Mouse (Mus musculus) liver, embryonic 14.5 days (tissue): ENCODE measurements around the gene 4930507D05Rik. TPM values are rescaled to one million over a fixed set of nuclear protein-coding genes. Genes with fewer than 3 reads are reported as not detected.
A peak's percentile ranks its signal among the peaks of the same experiment; 100 is the strongest.
"Not testable (repeated sequence)": the region's sequence is repeated elsewhere in the genome, so short reads cannot be mapped to it uniquely, and the experiment has no call there.

Experiments used
- ATAC-seq: fragments of 200-750 bp; cut with Nextera tagmentation; 2 replicates; pipeline ENCODE4 v1.8.0; 2017; ENCODE audit warnings: moderate number of reproducible peaks, mild to moderate bottlenecking, moderate library complexity; ENCODE audit not compliant: insufficient read depth
- DNase-seq, 3 experiments: peaks; one replicate each; pipeline ENCODE4 v3.0.0-alpha.2; 2012 to 2013; ENCODE audit warnings: low read depth in 3 of 3, low spot score in 3 of 3
- H3K27ac ChIP-seq: fragments of 300-500 bp; sonication (generic); 2 replicates; pipeline ENCODE4 v1.5.1; 2014; ENCODE audit warnings: moderate library complexity, mild to moderate bottlenecking, control low read depth, inconsistent platforms
- H3K27me3 ChIP-seq: fragments of 300-500 bp; sonication (generic); 2 replicates; pipeline ENCODE4 v1.6.1; 2014; ENCODE audit warnings: mild to moderate bottlenecking, low read length, moderate library complexity; ENCODE audit not compliant: control insufficient read depth, insufficient read depth
- H3K36me3 ChIP-seq: fragments of 300-500 bp; sonication (generic); replicated peaks from 2 replicates; pipeline ENCODE4 v1.6.1; 2014; ENCODE audit warnings: low read depth; ENCODE audit not compliant: control insufficient read depth, insufficient read depth
- H3K4me1 ChIP-seq, 2 experiments: fragments of 200-500 bp in 1 of 2; fragments of 300-500 bp in 1 of 2; sonication (generic) in 1 of 2; replicated peaks; 2 replicates each; pipeline ENCODE4 v1.6.1; 2012 to 2014; ENCODE audit warnings: antibody characterized with exemption in 1 of 2, inconsistent platforms in 1 of 2, low read length in 1 of 2; ENCODE audit not compliant: control insufficient read depth in 2 of 2, insufficient read depth in 2 of 2
- H3K4me2 ChIP-seq: fragments of 300-500 bp; sonication (generic); 2 replicates; pipeline ENCODE4 v1.6.1; 2014; ENCODE audit warnings: low read depth, mild to moderate bottlenecking, control low read depth, moderate library complexity
- H3K4me3 ChIP-seq, 2 experiments: fragments of 200-500 bp in 1 of 2; fragments of 300-500 bp in 1 of 2; sonication (generic) in 1 of 2; 2 replicates each; pipeline ENCODE4 v1.5.1; 2012 to 2014; ENCODE audit warnings: low read depth in 2 of 2, low read length in 2 of 2, mild to moderate bottlenecking in 2 of 2, control low read depth in 1 of 2, inconsistent platforms in 1 of 2, moderate library complexity in 1 of 2; ENCODE audit not compliant: insufficient read depth in 1 of 2
- H3K9ac ChIP-seq: fragments of 300-500 bp; sonication (generic); replicated peaks from 2 replicates; pipeline ENCODE4 v1.6.1; 2014; ENCODE audit warnings: mild to moderate bottlenecking, control low read depth, moderate library complexity
- H3K9me3 ChIP-seq: fragments of 300-500 bp; sonication (generic); 2 replicates; pipeline ENCODE4 v1.6.1; 2016; ENCODE audit warnings: low read length, mixed read lengths; ENCODE audit not compliant: control insufficient read depth
- CTCF ChIP-seq: IDR thresholded peaks from 2 replicates; pipeline ENCODE4 v1.5.1; 2016; ENCODE audit warnings: antibody characterized with exemption, low read depth, control low read depth
- EP300 ChIP-seq: IDR thresholded peaks from 2 replicates; pipeline ENCODE4 v1.6.1; 2016; ENCODE audit warnings: antibody characterized with exemption, low read depth
- WGBS: fragments of 180-500 bp; shearing (Covaris S2); extraction: QIAGEN DNeasy Blood & Tissue Kit; methylation state at CpG from one replicate; pipeline ENCODE4 v1.1.7; 2014; ENCODE audit not compliant: insufficient replicate concordance; 5-methylcytosine and 5-hydroxymethylcytosine counted together
- polyA plus RNA-seq, 2 experiments: library from polyadenylated mRNA; depleted of rRNA in 1 of 2; stranded (reverse) in 1 of 2; unstranded in 1 of 2; fragments of >200 nt; fragmentation: Nextera tagmentation in 1 of 2; extraction: Ambion mirVana in 1 of 2; gene quantifications; 2 replicates each; pipeline versions ENCODE4 v1.2.1 to v1.2.3; 2012 to 2014

Gene 4930507D05Rik
- polyA plus RNA-seq, 2 experiments, result 0.11 to 0.25 TPM

DNA sequence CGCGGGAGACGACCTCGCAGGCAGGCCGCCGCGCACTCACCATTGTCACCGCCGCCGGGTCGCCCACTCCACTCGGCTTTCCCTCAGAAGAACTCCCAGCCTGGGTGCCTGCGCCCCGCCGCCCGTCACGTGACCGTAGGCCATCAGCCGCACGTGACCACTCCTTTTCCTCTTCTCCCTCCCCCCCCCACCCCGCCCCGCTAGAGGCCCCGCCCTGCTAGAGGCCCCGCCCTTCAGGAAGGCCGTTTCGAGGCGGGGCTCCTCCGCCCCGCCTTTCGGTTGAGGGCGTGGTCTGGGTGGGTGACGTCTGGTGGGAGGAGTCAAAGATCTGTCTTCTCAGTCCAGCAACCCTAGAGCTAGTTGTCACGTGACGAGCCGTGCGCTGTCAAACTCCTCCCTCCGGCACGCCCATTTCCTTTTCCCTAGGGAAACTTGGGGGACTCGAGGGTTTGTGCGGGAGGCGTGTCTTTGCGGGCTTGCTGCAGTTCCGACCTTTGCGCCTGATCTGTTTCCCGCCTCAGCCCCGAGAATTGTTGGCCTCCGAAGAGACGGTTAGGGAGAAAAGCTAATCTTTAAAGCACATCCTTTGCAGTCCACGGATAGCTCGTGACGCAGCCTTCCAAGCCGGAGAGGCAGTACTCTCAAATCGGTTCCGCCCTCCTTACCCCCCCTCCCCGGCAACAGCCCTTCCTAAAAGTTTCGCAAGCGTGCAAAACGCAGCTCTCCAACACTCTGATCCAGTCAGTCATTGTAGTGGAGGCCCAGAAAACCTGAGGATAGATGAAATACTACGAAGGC is 37.5 kb downstream of the 4930507D05Rik start, which contains the start of gene Vps26a:
Gene Vps26a, minus strand, starts transcription at position 188 of the 798 bp plus-strand sequence.
- DNase-seq (peak; percentile 94 to 97 (median 95)), ATAC-seq (peak; percentile 80)
- peak within 1 kb of the TSS; percentile 88 to 97 for H3K4me3 ChIP-seq
- H3K4me1 ChIP-seq, result peaks cover 14 to 23% of the 10 kb centered on the region in 2 experiments
- H3K36me3 ChIP-seq, result no peaks in the 10 kb centered on the region
- H3K4me2 ChIP-seq, result peak within 1 kb of the TSS; percentile 90
- H3K9me3 ChIP-seq, result no peaks in the 10 kb centered on the region
- peak within 1 kb of the TSS; percentile 93 for H3K9ac ChIP-seq
- H3K27ac ChIP-seq, result peak within 1 kb of the TSS; percentile 67
- TF ChIP-seq EP300 (peak; percentile 43; the same call in 1 of the 2 replicates), CTCF (no peak)
- no peaks in the 10 kb centered on the region for H3K27me3 ChIP-seq
- under 1% methylated on average over 42 of the region's 59 CpGs for WGBS

GRCm38 (mm10) chr10:62488266-62488665 is 39.0 kb downstream of the 4930507D05Rik start:
- DNase-seq (no peak), ATAC-seq (no peak)
- Histone ChIP-seq H3K4me1 (peaks cover 14 to 23% of the 10 kb centered on the region in 2 experiments), H3K9me3 (no peaks in the 10 kb centered on the region), H3K4me2 (no peak overlapping the region), H3K27me3 (no peaks in the 10 kb centered on the region), H3K27ac (no peak overlapping the region), H3K9ac (no peak overlapping the region), H3K4me3 (no peak overlapping the region), H3K36me3 (no peaks in the 10 kb centered on the region)
- TF ChIP-seq CTCF (peak; percentile 75), EP300 (no peak)
- 5% methylated on average over 1 of the region's 1 CpGs for WGBS

DNA sequence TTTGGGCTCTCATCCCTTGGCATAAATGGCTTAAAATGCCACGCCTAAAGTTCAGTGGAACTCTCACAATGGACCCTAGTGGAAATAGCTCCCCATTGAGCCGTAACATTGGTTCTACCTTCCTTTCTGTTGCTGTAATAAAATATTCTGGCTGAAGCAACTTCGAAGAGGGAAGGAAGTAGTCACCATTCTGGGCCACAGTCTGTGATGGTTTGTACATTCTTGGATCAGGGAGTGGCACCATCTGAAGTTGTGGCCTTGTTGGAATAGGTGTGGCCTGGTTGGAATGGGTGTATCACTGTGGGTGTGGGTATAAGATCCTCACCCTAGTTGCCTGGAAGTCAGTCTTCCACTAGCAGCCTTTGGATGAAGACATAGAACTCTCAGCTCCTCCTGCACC is 42.4 kb downstream of the 4930507D05Rik start:
- not testable (repeated sequence) for H3K36me3 ChIP-seq, ATAC-seq, H3K9ac ChIP-seq, H3K9me3 ChIP-seq, H3K27me3 ChIP-seq, H3K4me2 ChIP-seq, H3K4me3 ChIP-seq, H3K27ac ChIP-seq, DNase-seq
- 72% methylated on average over 3 of the region's 3 CpGs for WGBS
- peaks cover 8 to 13% of the 10 kb centered on the region in 2 experiments for H3K4me1 ChIP-seq

- WGBS, result 21% methylated on average over 15 of the region's 15 CpGs
- no peak overlapping the region for H3K27ac ChIP-seq
- H3K9ac ChIP-seq, result no peak overlapping the region
- DNase-seq, result peak in 1 of 3 experiments; percentile 68
- no peaks in the 10 kb centered on the region for H3K27me3 ChIP-seq
- H3K36me3 ChIP-seq, result no peaks in the 10 kb centered on the region
- H3K4me3 ChIP-seq, result no peak overlapping the region
- peak; percentile 93 for TF ChIP-seq CTCF
- TF ChIP-seq EP300, result no peak
- ATAC-seq, result no peak
- H3K4me1 ChIP-seq, result peaks cover 27 to 37% of the 10 kb centered on the region in 2 experiments
- H3K9me3 ChIP-seq, result no peaks in the 10 kb centered on the region
- H3K4me2 ChIP-seq, result 0 out of 2 replicates have a peak overlapping the region, but pooled peaks have one; percentile 26
Observed at GRCm38 (mm10) chr10:62500088-62500915, 51.0 kb downstream of the 4930507D05Rik start.

Other genes starting within 250 kb of the 4930507D05Rik start
- gene Tspan15, start 218.2 kb upstream of the 4930507D05Rik start, polyA plus RNA-seq (2012; rRNA removed), result 7.3 and 11.0 TPM in 2 replicates
- 7.3 and 9.8 TPM in 2 replicates for gene Tspan15, start 218.2 kb upstream of the 4930507D05Rik start, polyA plus RNA-seq (2014; fragmentation: Nextera tagmentation; extraction: Ambion mirVana)
- gene Tacr2, start 197.1 kb upstream of the 4930507D05Rik start, polyA plus RNA-seq (2012; rRNA removed), result not detected in 2 replicates
- not detected in 2 replicates for gene Tacr2, start 197.1 kb upstream of the 4930507D05Rik start, polyA plus RNA-seq (2014; fragmentation: Nextera tagmentation; extraction: Ambion mirVana)
- 40.8 and 56.1 TPM in 2 replicates for gene Hk1, start 69.6 kb upstream of the 4930507D05Rik start, polyA plus RNA-seq (2012; rRNA removed)
- gene Hk1, start 69.6 kb upstream of the 4930507D05Rik start, polyA plus RNA-seq (2014; fragmentation: Nextera tagmentation; extraction: Ambion mirVana), result 54.2 and 58.7 TPM in 2 replicates
- gene Hkdc1, start 27.0 kb upstream of the 4930507D05Rik start, polyA plus RNA-seq (2012; rRNA removed), result 3.4 and 4.1 TPM in 2 replicates
- 2.4 and 2.8 TPM in 2 replicates for gene Hkdc1, start 27.0 kb upstream of the 4930507D05Rik start, polyA plus RNA-seq (2014; fragmentation: Nextera tagmentation; extraction: Ambion mirVana)
- gene Supv3l1, start 249 bp downstream of the 4930507D05Rik start, polyA plus RNA-seq (2012; rRNA removed), result 12.6 and 16.4 TPM in 2 replicates
- gene Supv3l1, start 249 bp downstream of the 4930507D05Rik start, polyA plus RNA-seq (2014; fragmentation: Nextera tagmentation; extraction: Ambion mirVana), result 13.5 and 14.4 TPM in 2 replicates
- 9.1 and 14.7 TPM in 2 replicates for gene Vps26a, start 37.3 kb downstream of the 4930507D05Rik start, polyA plus RNA-seq (2012; rRNA removed)
- 40.6 and 42.8 TPM in 2 replicates for gene Vps26a, start 37.3 kb downstream of the 4930507D05Rik start, polyA plus RNA-seq (2014; fragmentation: Nextera tagmentation; extraction: Ambion mirVana)
- gene Srgn, start 78.0 kb downstream of the 4930507D05Rik start, polyA plus RNA-seq (2012; rRNA removed), result 23.3 and 23.7 TPM in 2 replicates
- gene Srgn, start 78.0 kb downstream of the 4930507D05Rik start, polyA plus RNA-seq (2014; fragmentation: Nextera tagmentation; extraction: Ambion mirVana), result 73.2 and 82.6 TPM in 2 replicates
- gene Kif1bp, start 129.0 kb downstream of the 4930507D05Rik start, polyA plus RNA-seq (2012; rRNA removed), result 6.0 and 9.2 TPM in 2 replicates
- 11.5 and 13.5 TPM in 2 replicates for gene Kif1bp, start 129.0 kb downstream of the 4930507D05Rik start, polyA plus RNA-seq (2014; fragmentation: Nextera tagmentation; extraction: Ambion mirVana)
- 17.7 and 31.5 TPM in 2 replicates for gene Ddx21, start 152.8 kb downstream of the 4930507D05Rik start, polyA plus RNA-seq (2012; rRNA removed)
- gene Ddx21, start 152.8 kb downstream of the 4930507D05Rik start, polyA plus RNA-seq (2014; fragmentation: Nextera tagmentation; extraction: Ambion mirVana), result 19.2 and 20.3 TPM in 2 replicates
- gene Ddx50, start 201.7 kb downstream of the 4930507D05Rik start, polyA plus RNA-seq (2012; rRNA removed), result 9.9 and 22.7 TPM in 2 replicates
- gene Ddx50, start 201.7 kb downstream of the 4930507D05Rik start, polyA plus RNA-seq (2014; fragmentation: Nextera tagmentation; extraction: Ambion mirVana), result 36.7 and 41.0 TPM in 2 replicates